Mouse (Mus musculus): ENCODE data around the gene Scgb1b30. TPM values are rescaled to one million over a fixed set of nuclear protein-coding genes. Genes with fewer than 3 reads are reported as not detected.

Scgb1b30 gene
- polyA plus RNA-seq, 1 experiment from 2014 or later: not detected

- H3K36me3 ChIP-seq: peaks cover 25% of the 10 kb centered on the region
- H3K4me3 ChIP-seq (replicated peaks): peak overlapping the region; percentile 91
- peaks cover 27% of the 10 kb centered on the region for H3K4me1 ChIP-seq (replicated peaks)
- ATAC-seq (ENCODE audit: insufficient number of reproducible peaks, insufficient read depth, low FRiP score, low TSS enrichment, low read depth): 0 out of 2 replicates have a peak, but pooled peaks have one; percentile 15
- WGBS: 2% methylated on average over 3 of the region's 3 CpGs
- H3K4me2 ChIP-seq: peak overlapping the region; percentile 67
- H3K9me3 ChIP-seq: 0 out of 2 replicates have a peak, but pooled peaks cover 4% of the 10 kb centered on the region
- H3K27me3 ChIP-seq: no peaks in the 10 kb centered on the region
- H3K27ac ChIP-seq: peak overlapping the region; percentile 89
- peak overlapping the region; percentile 94 for H3K9ac ChIP-seq (replicated peaks)
These were observed 36.7 kb downstream of the Scgb1b30 start for GRCm38 (mm10) chr7:34131959-34132354.

DNA sequence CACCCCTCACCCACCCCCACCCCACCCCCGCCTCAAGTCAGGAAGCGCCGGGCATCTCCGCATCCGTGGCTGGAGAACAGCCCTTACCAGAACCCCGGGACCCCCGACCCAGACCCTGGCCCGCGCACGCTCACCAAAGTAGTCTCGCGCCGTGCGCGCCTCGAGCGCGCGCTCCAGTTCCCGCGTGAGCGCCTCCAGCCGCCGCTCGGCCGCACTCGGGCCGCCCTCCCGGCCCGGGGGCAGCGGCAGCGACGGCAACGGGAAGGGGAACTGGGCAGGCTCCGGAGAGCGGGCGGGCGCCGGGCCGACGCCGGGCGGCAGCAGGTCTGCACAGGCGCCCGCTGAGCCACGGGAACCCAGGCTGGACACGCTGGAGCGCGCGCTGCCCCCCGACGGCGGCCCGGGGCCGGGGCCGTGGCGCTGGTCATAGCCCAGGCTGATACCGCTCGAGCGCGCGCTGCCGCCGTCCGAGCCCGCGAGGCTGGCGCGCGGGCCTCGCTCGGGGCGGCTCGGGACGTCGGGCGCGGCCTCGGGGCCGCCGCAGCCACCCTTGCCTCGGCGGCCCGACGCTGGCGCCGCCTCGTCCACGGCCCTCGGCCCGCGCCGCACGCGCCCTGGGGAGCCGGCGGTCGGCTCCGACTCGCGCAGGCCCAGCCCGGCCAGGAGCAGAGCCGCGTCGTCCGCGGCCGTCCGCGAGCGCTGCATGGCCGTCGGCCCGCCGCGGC, 37.3 kb downstream of the Scgb1b30 start:
- Histone ChIP-seq H3K27me3 (no peaks in the 10 kb centered on the region), H3K4me2 (peak overlapping the region; percentile 67), H3K36me3 (peaks cover 19% of the 10 kb centered on the region; the same call in 1 of the 2 replicates), H3K27ac (peak overlapping the region; percentile 89), H3K9ac (replicated peaks) (peak overlapping the region; percentile 94), H3K4me1 (replicated peaks) (peaks cover 27% of the 10 kb centered on the region), H3K4me3 (replicated peaks) (peak overlapping the region; percentile 91), H3K9me3 (no peaks in the 10 kb centered on the region)
- WGBS: under 1% methylated on average over 89 of the region's 116 CpGs
- ATAC-seq (ENCODE audit: insufficient number of reproducible peaks, insufficient read depth, low FRiP score, low TSS enrichment, low read depth): peak; percentile 39

GRCm38 (mm10) chr7:34133117-34133762, 38.0 kb downstream of the Scgb1b30 start, which contains the start of gene Wtip:
Wtip (minus strand) TSS chr7:34133268.
- peak; percentile 87 for ATAC-seq (ENCODE audit: insufficient number of reproducible peaks, insufficient read depth, low FRiP score, low TSS enrichment, low read depth)
- peak within 1 kb of the TSS; percentile 89 for H3K27ac ChIP-seq

GRCm38 (mm10) chr7:34134336-34134735, 39.1 kb downstream of the Scgb1b30 start:
- Histone ChIP-seq H3K27ac (peak overlapping the region; percentile 89), H3K27me3 (no peaks in the 10 kb centered on the region), H3K9me3 (no peaks in the 10 kb centered on the region), H3K36me3 (peaks cover 7% of the 10 kb centered on the region; the same call in 1 of the 2 replicates), H3K9ac (replicated peaks) (no peak overlapping the region), H3K4me1 (replicated peaks) (peaks cover 27% of the 10 kb centered on the region), H3K4me3 (replicated peaks) (no peak overlapping the region), H3K4me2 (no peak overlapping the region)
- 62% methylated on average over 2 of the region's 2 CpGs for WGBS
- peak; percentile 21; the same call in 1 of the 2 replicates for ATAC-seq (ENCODE audit: insufficient number of reproducible peaks, insufficient read depth, low FRiP score, low TSS enrichment, low read depth)

More at GRCm38 (mm10) chr7:34133117-34133762, 38.0 kb downstream of the Scgb1b30 start, which contains the start of gene Wtip:
- H3K27me3 ChIP-seq: no peaks in the 10 kb centered on the region
- peaks cover 12% of the 10 kb centered on the region; the same call in 1 of the 2 replicates for H3K36me3 ChIP-seq
- peaks cover 27% of the 10 kb centered on the region for H3K4me1 ChIP-seq (replicated peaks)
- H3K9ac ChIP-seq (replicated peaks): peak within 1 kb of the TSS; percentile 94
- H3K9me3 ChIP-seq: no peaks in the 10 kb centered on the region
- 2% methylated on average over 50 of the region's 65 CpGs for WGBS
- peak within 1 kb of the TSS; percentile 91 for H3K4me3 ChIP-seq (replicated peaks)
- peak within 1 kb of the TSS; percentile 67 for H3K4me2 ChIP-seq

- no peak overlapping the region for H3K4me2 ChIP-seq
- no peak overlapping the region for H3K4me3 ChIP-seq (replicated peaks)
- H3K27me3 ChIP-seq: no peaks in the 10 kb centered on the region
- H3K36me3 ChIP-seq: peaks cover 46% of the 10 kb centered on the region
- peaks cover under 1% of the 10 kb centered on the region; the same call in 1 of the 2 replicates for H3K4me1 ChIP-seq (replicated peaks)
- H3K9me3 ChIP-seq: no peaks in the 10 kb centered on the region
- H3K9ac ChIP-seq (replicated peaks): no peak overlapping the region
- no peak overlapping the region for H3K27ac ChIP-seq
- WGBS: 91% methylated on average over 6 of the region's 6 CpGs
- no peak for ATAC-seq (ENCODE audit: insufficient number of reproducible peaks, insufficient read depth, low FRiP score, low TSS enrichment, low read depth)
These were observed 44.3 kb downstream of the Scgb1b30 start for GRCm38 (mm10) chr7:34139493-34139892.

DNA sequence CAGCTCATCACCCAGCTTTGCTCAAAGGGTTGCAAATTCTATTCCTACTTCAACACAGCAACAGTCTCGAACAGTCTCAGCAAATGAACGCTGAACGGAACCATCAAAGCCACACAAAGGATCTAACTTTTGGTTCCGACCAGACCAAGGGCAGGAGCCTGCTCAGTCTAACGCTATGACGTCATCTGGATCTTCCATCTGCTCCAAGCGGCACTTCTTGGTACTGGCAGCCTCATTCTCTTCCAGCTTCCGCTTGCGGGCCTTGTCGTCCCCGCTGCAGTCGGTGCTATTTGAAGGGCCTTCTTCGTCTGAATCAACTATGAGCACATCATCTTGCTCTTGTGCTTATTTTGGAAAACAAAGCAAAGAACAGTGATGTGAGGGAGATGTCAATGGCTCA, 45.9 kb downstream of the Scgb1b30 start:
- no peak overlapping the region for H3K4me2 ChIP-seq
- H3K4me1 ChIP-seq (replicated peaks): no peaks in the 10 kb centered on the region
- H3K27ac ChIP-seq: no peak overlapping the region
- peaks cover 63% of the 10 kb centered on the region for H3K36me3 ChIP-seq
- H3K9ac ChIP-seq (replicated peaks): no peak overlapping the region
- 93% methylated on average over 13 of the region's 13 CpGs for WGBS
- H3K4me3 ChIP-seq (replicated peaks): no peak overlapping the region
- no peaks in the 10 kb centered on the region for H3K9me3 ChIP-seq
- H3K27me3 ChIP-seq: no peaks in the 10 kb centered on the region
- no peak for ATAC-seq (ENCODE audit: insufficient number of reproducible peaks, insufficient read depth, low FRiP score, low TSS enrichment, low read depth)

DNA sequence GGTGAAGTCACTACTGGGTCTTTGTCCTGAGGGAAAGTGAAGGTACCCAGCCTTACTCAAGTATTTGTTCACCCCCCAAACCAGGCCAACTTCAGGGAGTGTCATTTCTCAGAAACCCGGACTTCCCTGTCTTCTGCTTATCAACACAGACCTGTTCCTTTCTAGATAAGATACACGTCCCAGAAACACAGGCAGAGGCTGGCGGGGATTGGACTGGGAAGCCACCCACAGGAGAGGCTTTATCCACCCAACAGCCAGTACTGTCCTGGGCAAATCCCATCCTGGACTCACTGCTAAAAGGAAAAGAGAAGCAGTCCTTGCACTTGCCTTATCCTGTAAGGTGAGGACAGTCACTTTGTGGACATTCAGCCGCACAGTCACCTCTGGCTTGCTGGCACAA, 52.0 kb downstream of the Scgb1b30 start:
- peaks cover 99% of the 10 kb centered on the region for H3K36me3 ChIP-seq
- H3K9ac ChIP-seq (replicated peaks): no peak overlapping the region
- 0 out of 2 replicates have a peak, but pooled peaks cover 4% of the 10 kb centered on the region for H3K9me3 ChIP-seq
- H3K27ac ChIP-seq: no peak overlapping the region
- ATAC-seq (ENCODE audit: insufficient number of reproducible peaks, insufficient read depth, low FRiP score, low TSS enrichment, low read depth): no peak
- 91% methylated on average over 4 of the region's 4 CpGs for WGBS
- H3K4me1 ChIP-seq (replicated peaks): no peaks in the 10 kb centered on the region
- no peaks in the 10 kb centered on the region for H3K27me3 ChIP-seq
- no peak overlapping the region for H3K4me2 ChIP-seq
- H3K4me3 ChIP-seq (replicated peaks): no peak overlapping the region

Other genes starting within 250 kb of the Scgb1b30 start
- not detected in 2 replicates for gene Scgb2b26, start 150.4 kb upstream of the Scgb1b30 start, polyA plus RNA-seq (2016; fragmentation: Nextera tagmentation; extraction: Ambion mirVana)
- not detected in 2 replicates for gene Scgb2b27, start 81.5 kb upstream of the Scgb1b30 start, polyA plus RNA-seq (2016; fragmentation: Nextera tagmentation; extraction: Ambion mirVana)
- gene Scgb1b27, start 73.9 kb upstream of the Scgb1b30 start, polyA plus RNA-seq (2016; fragmentation: Nextera tagmentation; extraction: Ambion mirVana): not detected in 2 replicates
- gene Wtip, start 37.8 kb downstream of the Scgb1b30 start, polyA plus RNA-seq (2016; fragmentation: Nextera tagmentation; extraction: Ambion mirVana): 8.4 and 8.8 TPM in 2 replicates
- gene Uba2, start 74.2 kb downstream of the Scgb1b30 start, polyA plus RNA-seq (2016; fragmentation: Nextera tagmentation; extraction: Ambion mirVana): 275 and 276 TPM in 2 replicates
- 72.2 and 75.0 TPM in 2 replicates for gene Pdcd2l, start 101.2 kb downstream of the Scgb1b30 start, polyA plus RNA-seq (2016; fragmentation: Nextera tagmentation; extraction: Ambion mirVana)
- gene Gpi1, start 134.9 kb downstream of the Scgb1b30 start, polyA plus RNA-seq (2016; fragmentation: Nextera tagmentation; extraction: Ambion mirVana): 243 and 262 TPM in 2 replicates
- gene Gm6096, start 155.6 kb downstream of the Scgb1b30 start, polyA plus RNA-seq (2016; fragmentation: Nextera tagmentation; extraction: Ambion mirVana): 0.89 TPM in 1 of 2 replicates, not detected in the other
- gene 4931406P16Rik, start 218.1 kb downstream of the Scgb1b30 start, polyA plus RNA-seq (2016; fragmentation: Nextera tagmentation; extraction: Ambion mirVana): 27.8 and 30.8 TPM in 2 replicates

Measured in limb, embryonic 12.5 days (tissue).